Mouse (Mus musculus): ENCODE data around the gene Gabra4.

DNA sequence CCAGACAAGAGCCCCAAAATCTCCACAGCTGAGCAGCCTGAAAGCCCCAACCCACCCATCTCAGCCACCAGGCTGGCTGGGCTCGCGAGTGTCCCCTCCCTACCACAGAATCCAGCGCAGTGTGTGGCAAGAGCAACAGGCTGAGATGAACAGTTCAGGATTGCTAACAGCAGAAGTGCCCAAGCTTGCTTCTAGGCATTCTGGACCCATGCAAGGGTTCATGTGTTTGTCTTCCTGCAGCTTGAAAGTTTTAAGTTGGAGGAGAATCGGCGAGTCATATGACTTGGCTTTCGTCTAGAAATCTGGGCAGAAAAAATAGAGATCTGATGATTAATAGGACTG lies 43.1 kb upstream of the Gabra4 start:
- no peak for TF ChIP-seq CTCF (IDR thresholded peaks at IDR 0.05; ENCODE audit: control insufficient read depth, insufficient read depth, insufficient replicate concordance, low read depth, low read length)
- no peak for TF ChIP-seq POLR2A (IDR thresholded peaks at IDR 0.05; ENCODE audit: control insufficient read depth, low read depth, low read length)

Data from testis, adult 2 months (tissue).